Mouse (Mus musculus): Measurements from ENCODE around the gene Itga3. TPM values are rescaled to one million over a fixed set of nuclear protein-coding genes. Genes with fewer than 3 reads are reported as not detected.

Gene Itga3
- total and polyA plus RNA-seq, 3 experiments = not detected

DNA sequence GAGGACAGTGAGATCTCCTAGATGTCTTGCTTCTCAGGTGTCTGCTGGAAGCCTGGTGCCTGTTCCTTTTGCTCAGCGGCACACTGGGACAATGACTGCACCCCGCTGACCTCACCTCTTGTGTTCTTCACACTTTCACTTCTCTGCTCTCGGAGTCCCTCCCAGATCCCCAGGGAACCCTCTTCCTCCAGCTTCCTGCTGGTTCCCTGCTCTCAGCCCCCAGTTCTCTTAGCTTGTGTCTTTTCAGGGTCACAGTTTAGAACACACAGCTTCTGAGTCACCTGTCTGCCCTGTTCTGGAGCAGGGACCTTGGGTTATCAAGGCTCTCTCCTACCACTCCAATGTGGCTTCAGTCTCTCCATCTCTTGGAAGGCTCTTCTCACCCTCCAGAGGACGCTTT lies 7.6 kb upstream of the Itga3 start:
- TF ChIP-seq SMC3 (IDR thresholded peaks at IDR 0.05; ENCODE audit: low read depth, low read length) = no peak
- no peak for TF ChIP-seq MYB (IDR thresholded peaks at IDR 0.05; ENCODE audit: low read depth, low read length)
- TF ChIP-seq RCOR1 (IDR thresholded peaks at IDR 0.05; ENCODE audit: low read depth, low read length) = no peak
- no peak for TF ChIP-seq TBP (IDR thresholded peaks at IDR 0.05; ENCODE audit: low read depth, low read length)
- TF ChIP-seq POLR2AphosphoS2 (IDR thresholded peaks at IDR 0.05; ENCODE audit: low read length) = no peak
- no peak for TF ChIP-seq USF2 (IDR thresholded peaks at IDR 0.05; ENCODE audit: borderline replicate concordance in 1 of 2, insufficient read depth in 1 of 2, low read depth in 1 of 2, low read length in 2 of 2)
- TF ChIP-seq RAD21 (IDR thresholded peaks at IDR 0.05; ENCODE audit: low read depth, low read length) = no peak
- no peak for TF ChIP-seq POLR2AphosphoS5 (IDR thresholded peaks at IDR 0.05; ENCODE audit: borderline replicate concordance, low read depth, low read length)
- no peak for TF ChIP-seq MXI1 (IDR thresholded peaks at IDR 0.05; ENCODE audit: low read depth, low read length)
- no peak for TF ChIP-seq GATA1 (IDR thresholded peaks at IDR 0.05; ENCODE audit: low read depth, low read length)
- TF ChIP-seq JUND (IDR thresholded peaks at IDR 0.05; ENCODE audit: low read depth, low read length) = no peak
- TF ChIP-seq TCF12 (IDR thresholded peaks at IDR 0.05; ENCODE audit: low read depth, low read length) = no peak
- no peak for TF ChIP-seq SIN3A (IDR thresholded peaks at IDR 0.05; ENCODE audit: low read length)
- no peak for TF ChIP-seq CHD2 (IDR thresholded peaks at IDR 0.05; ENCODE audit: low read length)
- no peak for TF ChIP-seq MAFK (IDR thresholded peaks at IDR 0.05; ENCODE audit: borderline replicate concordance, low read depth, low read length)
- TF ChIP-seq HCFC1 (IDR thresholded peaks at IDR 0.05; ENCODE audit: low read depth, low read length) = no peak
- no peak for TF ChIP-seq MAX (IDR thresholded peaks at IDR 0.05; ENCODE audit: low read length)
- no peak for TF ChIP-seq USF1 (IDR thresholded peaks at IDR 0.05; ENCODE audit: low read depth, low read length)
- TF ChIP-seq ETS1 (IDR thresholded peaks at IDR 0.05; ENCODE audit: low read depth, low read length) = no peak
- no peak for TF ChIP-seq POLR2A (IDR thresholded peaks at IDR 0.05; ENCODE audit: control insufficient read depth in 1 of 2, insufficient read depth in 1 of 2, low read depth in 1 of 2, low read length in 2 of 2, poor library complexity in 1 of 2)
- Histone ChIP-seq H3K27ac (ENCODE audit: control insufficient read depth, low read depth, low read length) (no peak overlapping the region), H3K27me3 (ENCODE audit: control insufficient read depth in 1 of 2, insufficient read depth in 2 of 2, low read length in 2 of 2) (peaks cover 0 to 9% of the 10 kb centered on the region in 2 experiments; a peak in 3 of 4 replicates), H3K9me3 (replicated peaks; ENCODE audit: insufficient read depth, low read length) (no peaks in the 10 kb centered on the region), H3K4me3 (ENCODE audit: control insufficient read depth in 1 of 2, insufficient read depth in 1 of 2, low read depth in 2 of 2, low read length in 2 of 2) (no peak overlapping the region), H3K79me2 (ENCODE audit: control insufficient read depth, insufficient read depth, low read length, poor library complexity) (no peaks in the 10 kb centered on the region), H3K9ac (ENCODE audit: control insufficient read depth, low read depth, low read length, poor library complexity, severe bottlenecking) (no peak overlapping the region), H3K36me3 (ENCODE audit: control insufficient read depth in 1 of 2, insufficient read depth in 2 of 2, low read length in 2 of 2) (no peaks in the 10 kb centered on the region), H3K4me1 (ENCODE audit: control insufficient read depth in 1 of 2, insufficient read depth in 2 of 2, low read length in 2 of 2) (no peaks in the 10 kb centered on the region)
- no peak for DNase-seq (ENCODE audit: low read depth, low spot score)

GRCm38 (mm10) chr11:95082896-95083295 lies 6.3 kb upstream of the Itga3 start:
- H3K36me3 ChIP-seq (ENCODE audit: control insufficient read depth in 1 of 2, insufficient read depth in 2 of 2, low read length in 2 of 2) = no peaks in the 10 kb centered on the region
- H3K79me2 ChIP-seq (ENCODE audit: control insufficient read depth, insufficient read depth, low read length, poor library complexity) = no peaks in the 10 kb centered on the region
- TF ChIP-seq ZC3H11A (IDR thresholded peaks at IDR 0.05; ENCODE audit: low read depth, low read length) (no peak), JUND (IDR thresholded peaks at IDR 0.05; ENCODE audit: low read depth, low read length) (no peak), TBP (IDR thresholded peaks at IDR 0.05; ENCODE audit: low read depth, low read length) (no peak), POLR2AphosphoS2 (IDR thresholded peaks at IDR 0.05; ENCODE audit: low read length) (no peak), USF2 (IDR thresholded peaks at IDR 0.05; ENCODE audit: borderline replicate concordance in 1 of 2, insufficient read depth in 1 of 2, low read depth in 1 of 2, low read length in 2 of 2) (no peak), CHD1 (IDR thresholded peaks at IDR 0.05; ENCODE audit: low read depth, low read length) (no peak), ZMIZ1 (IDR thresholded peaks at IDR 0.05; ENCODE audit: low read depth, low read length) (no peak), EP300 (IDR thresholded peaks at IDR 0.05; ENCODE audit: low read depth in 1 of 2, low read length in 2 of 2) (no peak), CTCF (IDR thresholded peaks at IDR 0.05 in 2 of 3, conservative IDR thresholded peaks at IDR 0.05 in 1 of 3; ENCODE audit: control insufficient read depth in 1 of 3, insufficient read depth in 1 of 3, low read depth in 2 of 3, low read length in 3 of 3, poor library complexity in 1 of 3, severe bottlenecking in 1 of 3) (no peak), MAFK (IDR thresholded peaks at IDR 0.05; ENCODE audit: borderline replicate concordance, low read depth, low read length) (no peak)
- H3K4me1 ChIP-seq (ENCODE audit: control insufficient read depth in 1 of 2, insufficient read depth in 2 of 2, low read length in 2 of 2) = no peaks in the 10 kb centered on the region
- H3K4me3 ChIP-seq (ENCODE audit: control insufficient read depth in 1 of 2, insufficient read depth in 1 of 2, low read depth in 2 of 2, low read length in 2 of 2) = no peak overlapping the region
- no peak overlapping the region for H3K9ac ChIP-seq (ENCODE audit: control insufficient read depth, low read depth, low read length, poor library complexity, severe bottlenecking)
- no peak for DNase-seq (ENCODE audit: low read depth, low spot score)
- no peak overlapping the region for H3K27ac ChIP-seq (ENCODE audit: control insufficient read depth, low read depth, low read length)
- H3K9me3 ChIP-seq (replicated peaks; ENCODE audit: insufficient read depth, low read length) = no peaks in the 10 kb centered on the region
- peaks cover 0 to 9% of the 10 kb centered on the region in 2 experiments; a peak in 3 of 4 replicates for H3K27me3 ChIP-seq (ENCODE audit: control insufficient read depth in 1 of 2, insufficient read depth in 2 of 2, low read length in 2 of 2)

Data from MEL (cell line).